Mouse (Mus musculus): Measurements from ENCODE around the gene Cyp2d34. TPM values are rescaled to one million over a fixed set of nuclear protein-coding genes. Genes with fewer than 3 reads are reported as not detected.

Cyp2d34 gene
- not detected in 2 replicates for polyA plus RNA-seq (2016; fragmentation: Nextera tagmentation; extraction: Ambion mirVana)

GRCm38 (mm10) chr15:82620531-82621202 lies at the start of gene Cyp2d34:
Cyp2d34 (minus strand) TSS chr15:82620946.
- no peaks in the 10 kb centered on the region for H3K9me3 ChIP-seq (replicated peaks)
- no peaks in the 10 kb centered on the region for H3K36me3 ChIP-seq
- no peak within 1 kb of the TSS for H3K27ac ChIP-seq
- no peak within 1 kb of the TSS for H3K4me3 ChIP-seq
- no peak within 1 kb of the TSS for H3K9ac ChIP-seq
- ATAC-seq: no peak
- no peaks in the 10 kb centered on the region for H3K27me3 ChIP-seq (replicated peaks)
- no peaks in the 10 kb centered on the region for H3K4me1 ChIP-seq
- no peak within 1 kb of the TSS for H3K4me2 ChIP-seq
- WGBS (ENCODE audit: insufficient replicate concordance): 70% methylated on average over 7 of the region's 7 CpGs

- H3K27me3 ChIP-seq (replicated peaks): no peaks in the 10 kb centered on the region
- H3K9me3 ChIP-seq (replicated peaks): no peaks in the 10 kb centered on the region
- no peak for ATAC-seq
- no peaks in the 10 kb centered on the region for H3K36me3 ChIP-seq
- no peak overlapping the region for H3K4me3 ChIP-seq
- WGBS (ENCODE audit: insufficient replicate concordance): 64% methylated on average over 2 of the region's 2 CpGs
- H3K4me2 ChIP-seq: no peak overlapping the region
- no peak overlapping the region for H3K9ac ChIP-seq
- H3K27ac ChIP-seq: no peak overlapping the region
- no peaks in the 10 kb centered on the region for H3K4me1 ChIP-seq
Measured at GRCm38 (mm10) chr15:82656346-82656745, 35.6 kb upstream of the Cyp2d34 start.

GRCm38 (mm10) chr15:82644371-82644770 lies 23.6 kb upstream of the Cyp2d34 start:
- no peaks in the 10 kb centered on the region for H3K4me1 ChIP-seq
- no peaks in the 10 kb centered on the region for H3K9me3 ChIP-seq (replicated peaks)
- H3K9ac ChIP-seq: no peak overlapping the region
- H3K4me2 ChIP-seq: no peak overlapping the region
- H3K27me3 ChIP-seq (replicated peaks): no peaks in the 10 kb centered on the region
- no peak overlapping the region for H3K4me3 ChIP-seq
- ATAC-seq: no peak
- H3K36me3 ChIP-seq: no peaks in the 10 kb centered on the region
- 58% methylated on average over 3 of the region's 3 CpGs for WGBS (ENCODE audit: insufficient replicate concordance)
- H3K27ac ChIP-seq: no peak overlapping the region

GRCm38 (mm10) chr15:82643771-82644170 lies 23.0 kb upstream of the Cyp2d34 start:
- ATAC-seq: no peak
- Histone ChIP-seq H3K9me3 (replicated peaks) (no peaks in the 10 kb centered on the region), H3K4me1 (no peaks in the 10 kb centered on the region), H3K4me3 (no peak overlapping the region), H3K27ac (no peak overlapping the region), H3K27me3 (replicated peaks) (no peaks in the 10 kb centered on the region), H3K4me2 (no peak overlapping the region), H3K9ac (no peak overlapping the region), H3K36me3 (no peaks in the 10 kb centered on the region)
- 73% methylated on average over 5 of the region's 5 CpGs for WGBS (ENCODE audit: insufficient replicate concordance)

- peaks cover 3% of the 10 kb centered on the region; the same call in 1 of the 2 replicates for H3K4me1 ChIP-seq
- no peak overlapping the region for H3K4me2 ChIP-seq
- H3K27me3 ChIP-seq (replicated peaks): no peaks in the 10 kb centered on the region
- no peak overlapping the region for H3K27ac ChIP-seq
- no peaks in the 10 kb centered on the region for H3K36me3 ChIP-seq
- WGBS (ENCODE audit: insufficient replicate concordance): 62% methylated on average over 3 of the region's 3 CpGs
- no peak overlapping the region for H3K4me3 ChIP-seq
- ATAC-seq: no peak
- H3K9ac ChIP-seq: no peak overlapping the region
- H3K9me3 ChIP-seq (replicated peaks): no peaks in the 10 kb centered on the region
Measured at GRCm38 (mm10) chr15:82642771-82643170, 22.0 kb upstream of the Cyp2d34 start.

- WGBS (ENCODE audit: insufficient replicate concordance): 59% methylated on average over 2 of the region's 2 CpGs
- H3K36me3 ChIP-seq: no peaks in the 10 kb centered on the region
- ATAC-seq: no peak
Measured at GRCm38 (mm10) chr15:82641921-82642320, 21.2 kb upstream of the Cyp2d34 start.

GRCm38 (mm10) chr15:82641390-82641789 lies 20.6 kb upstream of the Cyp2d34 start:
- no peak overlapping the region for H3K9ac ChIP-seq
- H3K36me3 ChIP-seq: no peaks in the 10 kb centered on the region
- H3K27ac ChIP-seq: no peak overlapping the region
- H3K4me2 ChIP-seq: no peak overlapping the region
- H3K27me3 ChIP-seq (replicated peaks): no peaks in the 10 kb centered on the region
- 67% methylated on average over 5 of the region's 5 CpGs for WGBS (ENCODE audit: insufficient replicate concordance)
- H3K9me3 ChIP-seq (replicated peaks): no peaks in the 10 kb centered on the region
- ATAC-seq: no peak
- peaks cover 17% of the 10 kb centered on the region for H3K4me1 ChIP-seq
- H3K4me3 ChIP-seq: no peak overlapping the region

More at GRCm38 (mm10) chr15:82641921-82642320, 21.2 kb upstream of the Cyp2d34 start:
- Histone ChIP-seq H3K9ac (no peak overlapping the region), H3K27ac (no peak overlapping the region), H3K9me3 (replicated peaks) (no peaks in the 10 kb centered on the region), H3K4me3 (no peak overlapping the region), H3K4me1 (peaks cover 11% of the 10 kb centered on the region), H3K4me2 (no peak overlapping the region), H3K27me3 (replicated peaks) (no peaks in the 10 kb centered on the region)

GRCm38 (mm10) chr15:82640201-82640600 lies 19.5 kb upstream of the Cyp2d34 start:
- peaks cover 17% of the 10 kb centered on the region for H3K4me1 ChIP-seq
- H3K9me3 ChIP-seq (replicated peaks): no peaks in the 10 kb centered on the region
- no peak overlapping the region for H3K4me2 ChIP-seq
- no peak overlapping the region for H3K9ac ChIP-seq
- H3K4me3 ChIP-seq: no peak overlapping the region
- WGBS (ENCODE audit: insufficient replicate concordance): 68% methylated on average over 7 of the region's 7 CpGs
- no peak overlapping the region for H3K27ac ChIP-seq
- H3K27me3 ChIP-seq (replicated peaks): no peaks in the 10 kb centered on the region
- no peaks in the 10 kb centered on the region for H3K36me3 ChIP-seq
- no peak for ATAC-seq

GRCm38 (mm10) chr15:82637130-82638075 lies 16.7 kb upstream of the Cyp2d34 start:
- no peak overlapping the region for H3K4me3 ChIP-seq
- ATAC-seq: peak; percentile 67
- no peak overlapping the region for H3K9ac ChIP-seq
- peaks cover 17% of the 10 kb centered on the region for H3K4me1 ChIP-seq
- H3K4me2 ChIP-seq: no peak overlapping the region
- 57% methylated on average over 14 of the region's 14 CpGs for WGBS (ENCODE audit: insufficient replicate concordance)
- H3K27me3 ChIP-seq (replicated peaks): no peaks in the 10 kb centered on the region
- no peaks in the 10 kb centered on the region for H3K9me3 ChIP-seq (replicated peaks)
- no peak overlapping the region for H3K27ac ChIP-seq
- H3K36me3 ChIP-seq: no peaks in the 10 kb centered on the region

GRCm38 (mm10) chr15:82634976-82635375 lies 14.2 kb upstream of the Cyp2d34 start:
- H3K4me2 ChIP-seq: no peak overlapping the region

GRCm38 (mm10) chr15:82621993-82622392 lies 1.2 kb upstream of the Cyp2d34 start:
- H3K4me1 ChIP-seq: no peaks in the 10 kb centered on the region
- no peak for ATAC-seq

More at GRCm38 (mm10) chr15:82634976-82635375, 14.2 kb upstream of the Cyp2d34 start:
- 67% methylated on average over 1 of the region's 1 CpGs for WGBS (ENCODE audit: insufficient replicate concordance)
- Histone ChIP-seq H3K9me3 (replicated peaks) (no peaks in the 10 kb centered on the region), H3K4me3 (no peak overlapping the region), H3K36me3 (no peaks in the 10 kb centered on the region), H3K9ac (no peak overlapping the region), H3K27me3 (replicated peaks) (no peaks in the 10 kb centered on the region), H3K27ac (no peak overlapping the region), H3K4me1 (peaks cover 17% of the 10 kb centered on the region)
- no peak for ATAC-seq

GRCm38 (mm10) chr15:82618362-82619020 lies 2.3 kb downstream of the Cyp2d34 start:
- no peaks in the 10 kb centered on the region for H3K27me3 ChIP-seq (replicated peaks)
- no peaks in the 10 kb centered on the region for H3K4me1 ChIP-seq
- no peak for ATAC-seq
- H3K4me2 ChIP-seq: no peak overlapping the region
- H3K27ac ChIP-seq: no peak overlapping the region
- H3K9ac ChIP-seq: no peak overlapping the region
- no peaks in the 10 kb centered on the region for H3K36me3 ChIP-seq
- H3K4me3 ChIP-seq: no peak overlapping the region
- 83% methylated on average over 9 of the region's 9 CpGs for WGBS (ENCODE audit: insufficient replicate concordance)
- no peaks in the 10 kb centered on the region for H3K9me3 ChIP-seq (replicated peaks)

More at GRCm38 (mm10) chr15:82621993-82622392, 1.2 kb upstream of the Cyp2d34 start:
- H3K9ac ChIP-seq: no peak overlapping the region
- H3K9me3 ChIP-seq (replicated peaks): no peaks in the 10 kb centered on the region
- WGBS (ENCODE audit: insufficient replicate concordance): 65% methylated on average over 1 of the region's 1 CpGs
- no peaks in the 10 kb centered on the region for H3K36me3 ChIP-seq
- no peak overlapping the region for H3K27ac ChIP-seq
- no peaks in the 10 kb centered on the region for H3K27me3 ChIP-seq (replicated peaks)
- no peak overlapping the region for H3K4me2 ChIP-seq
- no peak overlapping the region for H3K4me3 ChIP-seq
